Mouse (Mus musculus) left cerebral cortex, postnatal 10 days (tissue): ENCODE results near the gene Palld. TPM values are rescaled to one million over a fixed set of nuclear protein-coding genes. Genes with fewer than 3 reads are reported as not detected.
A peak's percentile ranks its signal among the peaks of the same experiment; 100 is the strongest.

Experiments used
- DNase-seq, 2 experiments: peaks; one replicate each; pipeline ENCODE4 v3.0.0; 2021 to 2022; ENCODE audit warnings: low spot score in 2 of 2, mixed read lengths in 1 of 2; ENCODE audit errors: extremely low spot score in 1 of 2
- intact Hi-C: fragments of 180-260 bp; cut with DNase I; formaldehyde crosslinking; loops from one replicate; pipeline ENCODE4 v1.15.1; 2025
- total RNA-seq, 2 experiments: library from RNA; stranded (reverse); gene quantifications; 2 replicates each; pipeline ENCODE4 v1.2.3; 2021

Palld gene
- total RNA-seq, 2 experiments from 2014 or later, result 5.2 to 6.8 TPM

DNA sequence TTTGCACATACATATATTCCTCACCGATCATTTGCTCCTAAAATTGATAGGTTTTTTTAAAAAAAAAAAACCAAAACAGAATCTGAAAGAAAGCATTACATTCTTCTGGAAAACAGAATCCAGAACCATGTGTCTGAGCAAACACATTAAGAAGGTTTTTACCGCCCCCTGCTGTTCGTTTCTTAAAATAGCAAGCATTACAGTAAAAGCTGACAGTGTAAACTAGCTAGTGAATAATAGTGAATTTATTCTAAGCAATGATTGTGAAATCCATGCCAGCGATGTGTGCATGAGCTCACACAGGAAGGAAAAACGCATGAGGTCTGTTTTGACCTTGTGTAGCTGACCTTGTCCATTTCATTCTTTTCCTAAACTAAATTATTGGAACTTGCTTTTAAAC is 27.2 kb downstream of the Palld start:
- intact Hi-C loops, result loop anchor here (1.0 to 5.0 kb wide), 2 partner anchors 178 to 336 kb away; no protein-coding TSS in a partner anchor
- peak; percentile 49 to 64 for DNase-seq

DNA sequence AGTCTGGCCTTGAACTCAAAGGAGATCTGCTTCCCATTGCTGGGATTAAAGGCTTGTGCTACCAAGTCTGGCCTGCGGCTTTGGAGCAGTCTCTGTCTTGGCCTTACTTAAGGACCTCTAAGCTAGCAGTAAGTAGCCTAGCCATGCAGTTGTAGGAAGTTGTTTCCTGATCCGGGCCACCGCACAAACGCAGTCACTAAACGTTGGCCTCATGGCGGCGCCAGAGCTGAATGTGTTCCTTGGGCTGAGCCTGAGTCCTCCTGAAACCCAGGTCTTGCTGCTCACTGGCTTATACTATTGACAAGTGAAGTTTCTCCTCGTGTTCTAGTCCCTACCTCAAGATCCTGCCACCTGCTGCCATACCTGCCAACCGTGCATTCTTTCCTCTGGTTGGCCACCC is 28.5 kb downstream of the Palld start:
- DNase-seq, result no peak
- intact Hi-C loops, result no loop called here

DNA sequence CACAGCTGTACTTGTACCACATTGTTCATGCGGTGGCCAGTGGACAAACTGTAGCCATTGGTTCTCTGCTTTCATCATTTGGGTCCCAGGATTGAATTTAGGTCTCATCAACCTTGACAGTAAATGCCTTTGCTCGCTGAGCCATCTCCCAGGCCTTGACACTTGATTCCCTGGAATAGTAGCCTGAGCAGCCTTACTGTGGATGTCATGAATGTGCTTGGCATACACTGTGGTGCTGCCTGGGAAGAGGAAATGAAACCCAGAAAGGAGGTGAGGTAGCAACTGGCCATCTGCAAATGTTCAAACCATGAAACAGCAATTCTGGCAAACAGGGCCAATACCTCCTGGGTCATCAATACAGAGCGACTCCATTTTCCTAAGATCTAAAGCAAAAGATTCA is 34.0 kb downstream of the Palld start:
- DNase-seq, result no peak
- intact Hi-C loops, result no loop called here

DNA sequence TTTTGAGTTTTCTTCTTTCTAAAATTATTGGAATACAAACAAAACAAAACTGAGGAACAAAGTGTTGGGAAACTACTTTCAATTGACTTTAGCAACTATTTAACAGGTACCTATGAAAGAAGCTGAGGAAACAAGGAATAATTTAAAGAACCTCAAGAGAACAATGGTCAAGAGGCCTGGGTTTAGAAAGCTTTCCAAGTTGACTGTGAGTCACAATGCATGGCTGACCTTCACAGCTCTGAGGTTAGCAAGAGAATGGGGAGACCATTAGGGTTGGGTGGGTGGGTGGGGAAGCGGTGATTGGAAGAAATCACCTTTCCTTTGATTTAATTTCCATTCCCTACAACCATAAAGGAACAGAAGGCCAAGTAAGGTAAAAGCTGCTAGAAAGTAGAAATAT is 35.6 kb downstream of the Palld start:
- intact Hi-C loops, result no loop called here
- DNase-seq, result no peak

DNA sequence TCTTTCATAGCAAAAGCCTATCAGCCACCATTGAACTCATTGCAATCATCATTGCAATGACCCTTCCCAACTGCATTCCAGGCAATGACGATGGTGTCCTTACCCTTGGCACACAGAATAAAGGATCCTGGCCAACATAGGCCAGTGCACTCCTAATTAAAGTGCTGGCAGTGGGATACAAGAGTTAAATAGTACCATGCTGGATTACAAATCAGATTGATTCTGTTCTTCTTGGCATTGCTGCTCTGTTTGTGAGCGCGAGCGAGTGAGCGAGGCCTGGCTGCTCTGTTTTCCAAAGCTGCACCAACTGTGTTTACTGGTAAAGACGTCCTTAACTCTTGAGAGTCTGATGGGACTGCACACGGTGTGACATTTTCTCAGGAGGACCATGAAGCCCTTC is 37.1 kb downstream of the Palld start:
- intact Hi-C loops, result no loop called here
- DNase-seq, result no peak

DNA sequence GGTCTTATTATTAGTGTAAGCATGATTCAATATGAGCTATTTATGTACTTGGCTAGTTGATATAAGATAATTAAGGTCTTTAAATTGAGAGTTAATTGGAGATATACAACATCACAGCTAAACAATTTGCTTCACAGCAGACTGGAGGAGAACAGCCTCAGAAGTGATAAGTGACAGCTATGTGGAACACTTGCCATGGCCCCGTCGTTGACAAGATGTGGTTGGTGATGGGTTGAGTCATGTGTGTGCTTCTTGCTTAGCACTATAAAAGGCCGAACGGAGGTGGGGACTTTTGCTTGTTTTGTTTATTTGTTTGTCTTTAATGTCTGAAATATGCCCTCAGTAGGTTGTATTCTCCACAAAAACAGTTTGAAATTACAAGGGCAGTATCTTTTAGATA is 51.2 kb downstream of the Palld start:
- intact Hi-C loops, result no loop called here
- DNase-seq, result no peak

DNA sequence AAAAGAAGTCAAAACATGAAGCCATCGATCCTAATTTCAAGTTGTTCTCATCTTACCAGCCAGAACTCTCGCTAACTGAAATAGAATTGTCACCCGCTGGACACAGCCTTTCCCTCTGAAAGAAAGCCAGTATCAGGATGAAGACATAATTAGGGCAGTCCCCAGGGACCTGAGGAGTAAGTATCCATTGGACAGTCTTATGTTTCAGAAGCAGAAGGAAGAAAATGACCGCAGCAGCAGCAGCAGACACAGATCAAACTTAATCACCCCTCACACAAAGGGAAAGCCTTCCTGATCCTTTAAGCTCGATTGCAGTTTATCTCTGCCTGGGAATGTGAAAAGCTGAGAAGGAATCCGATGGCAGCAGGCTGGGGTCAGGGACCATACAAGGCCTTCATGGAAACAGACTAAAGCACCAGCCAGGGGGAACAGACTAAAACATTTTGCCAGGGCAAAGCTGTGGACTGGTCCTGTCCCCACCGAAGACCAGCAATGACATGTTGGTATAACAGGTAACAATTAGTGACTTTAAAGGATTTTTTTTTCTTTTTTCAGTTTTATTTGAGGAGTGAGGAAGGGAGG is 53.8 kb downstream of the Palld start:
- intact Hi-C loops, result no loop called here
- no peak for DNase-seq

DNA sequence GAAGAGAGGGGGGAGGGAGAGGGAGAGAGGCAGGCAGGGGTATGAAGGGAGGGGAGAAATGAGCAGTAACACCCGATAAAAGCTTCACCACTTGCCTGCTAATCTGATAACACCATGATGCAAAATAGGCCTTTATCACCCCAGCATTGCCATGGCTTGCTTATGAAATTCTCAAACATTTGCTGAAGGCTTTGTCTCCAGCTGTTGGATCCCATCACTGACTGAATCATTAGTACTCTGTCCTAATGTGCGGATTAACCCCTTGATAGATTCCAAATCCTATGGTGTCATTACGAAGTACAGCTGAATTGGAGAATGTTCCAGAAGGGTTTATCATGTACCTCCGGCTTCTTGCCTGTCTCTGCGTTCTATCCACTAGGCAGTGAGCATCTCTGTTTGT is 55.0 kb downstream of the Palld start:
- intact Hi-C loops, result no loop called here
- no peak for DNase-seq

DNA sequence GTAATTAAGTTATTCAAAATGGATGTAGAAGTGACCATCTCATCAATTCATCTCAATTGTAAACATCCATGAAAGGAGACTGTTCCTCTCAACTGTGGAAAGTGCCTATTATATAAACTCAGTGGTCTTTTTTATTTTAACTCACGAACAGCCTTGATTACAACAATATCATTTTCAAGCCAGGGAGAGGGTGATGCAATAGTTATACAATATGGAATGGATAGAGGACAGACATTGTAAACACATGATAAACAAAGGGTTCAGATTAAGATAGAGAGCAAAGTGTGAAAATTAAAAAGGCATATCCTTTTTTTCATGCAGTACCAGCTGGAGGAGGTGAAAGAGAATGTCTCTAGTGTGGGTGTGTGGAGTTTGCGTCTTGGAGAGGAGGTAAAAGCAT is 57.5 kb downstream of the Palld start:
- intact Hi-C loops, result no loop called here
- DNase-seq, result no peak

DNA sequence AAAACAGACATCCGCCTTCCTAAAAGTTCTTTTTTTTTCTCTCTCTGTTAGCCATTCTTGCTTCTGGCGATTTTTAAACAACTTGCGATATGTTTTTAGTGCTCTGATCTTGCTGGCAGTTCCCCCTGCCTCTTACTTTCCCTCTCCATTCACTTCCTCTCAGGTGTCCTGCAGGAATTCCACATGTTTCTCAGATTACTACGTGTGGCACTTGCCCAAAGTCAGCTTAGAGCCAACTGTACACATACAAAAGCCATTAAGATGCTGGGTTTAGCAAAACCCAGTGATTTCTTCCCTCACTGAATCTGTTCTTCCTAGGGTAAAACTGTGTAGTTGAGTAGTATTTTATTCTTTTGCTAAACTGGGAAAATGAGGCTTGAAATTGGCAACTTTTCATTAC is 57.9 kb downstream of the Palld start:
- no peak for DNase-seq
- intact Hi-C loops, result no loop called here

DNA sequence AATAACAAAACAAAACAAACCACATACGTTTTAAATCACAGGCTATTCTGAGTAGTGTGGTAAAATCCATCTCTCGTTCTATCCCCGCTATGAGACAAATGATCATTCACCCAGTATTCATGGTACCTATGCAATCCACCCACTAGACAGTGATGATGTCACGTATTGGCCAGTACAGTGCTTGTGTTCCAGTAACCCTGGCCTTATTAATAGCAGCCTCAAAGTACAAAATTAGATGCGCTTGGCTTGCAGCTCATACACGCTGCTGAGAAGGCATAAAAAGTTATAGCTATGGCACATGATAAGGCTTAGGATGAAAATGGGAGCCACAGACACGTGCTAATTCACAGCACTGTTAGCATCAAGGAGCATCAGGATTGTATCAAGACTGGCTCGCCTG is 58.7 kb downstream of the Palld start:
- no peak for DNase-seq
- intact Hi-C loops, result no loop called here

DNA sequence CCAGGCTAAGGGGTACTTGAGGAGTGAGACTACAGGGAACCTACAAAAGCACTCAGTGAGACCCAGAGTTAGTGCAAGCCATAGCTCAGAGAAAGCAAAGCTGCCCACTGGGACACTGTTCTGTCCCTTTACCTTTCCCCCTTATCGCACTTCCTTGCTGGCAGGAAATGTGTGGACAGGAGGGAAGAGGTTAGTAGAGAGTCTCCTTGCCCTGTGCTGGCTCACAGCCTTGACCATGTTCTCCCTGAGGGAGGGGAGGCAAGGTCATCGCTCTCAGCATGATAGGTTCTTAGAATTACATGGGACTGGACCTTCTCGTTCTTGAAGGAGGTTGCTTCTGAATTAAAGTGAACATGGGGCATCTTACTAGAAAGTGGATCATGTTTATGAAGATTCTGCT is 69.3 kb downstream of the Palld start:
- no peak for DNase-seq
- intact Hi-C loops, result no loop called here

DNA sequence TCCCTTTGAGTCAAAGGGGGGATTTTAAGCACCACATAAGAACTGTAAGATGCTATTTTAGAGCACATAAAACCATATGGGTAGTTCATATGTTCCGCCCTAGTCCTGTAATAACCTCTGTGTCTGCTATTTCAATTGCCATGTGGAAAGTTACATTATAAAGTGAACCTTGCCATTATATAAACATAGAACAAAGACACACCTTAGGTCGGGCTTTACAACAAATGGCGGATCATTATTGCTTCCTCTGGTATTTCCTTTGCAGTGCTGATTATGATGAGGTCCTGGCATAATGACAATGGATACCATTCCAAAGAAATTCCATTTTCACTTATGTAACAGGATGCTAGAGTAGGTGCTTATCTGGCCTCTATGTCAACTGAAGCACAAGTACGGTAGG is 70.5 kb downstream of the Palld start:
- DNase-seq, result no peak
- intact Hi-C loops, result no loop called here

DNA sequence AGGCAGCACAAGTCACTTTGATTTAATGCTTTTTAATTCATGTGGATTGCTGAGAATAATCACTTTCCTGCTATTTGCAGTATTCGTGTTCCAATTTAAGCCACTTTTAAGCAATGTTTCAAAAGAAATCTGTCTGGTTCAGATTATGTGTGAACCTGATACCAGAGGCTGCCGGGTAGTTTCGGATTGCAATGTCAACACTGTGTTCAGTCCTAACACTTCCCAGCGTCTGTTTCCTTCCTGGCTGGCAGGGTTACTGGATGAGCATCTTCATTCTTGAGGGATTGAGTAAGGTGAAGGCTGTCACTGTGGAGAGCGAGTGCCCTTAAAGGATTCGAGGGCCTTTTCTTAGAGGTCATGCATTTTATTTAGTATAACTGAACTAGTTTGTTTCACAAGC is 71.7 kb downstream of the Palld start:
- DNase-seq, result no peak
- intact Hi-C loops, result no loop called here

DNA sequence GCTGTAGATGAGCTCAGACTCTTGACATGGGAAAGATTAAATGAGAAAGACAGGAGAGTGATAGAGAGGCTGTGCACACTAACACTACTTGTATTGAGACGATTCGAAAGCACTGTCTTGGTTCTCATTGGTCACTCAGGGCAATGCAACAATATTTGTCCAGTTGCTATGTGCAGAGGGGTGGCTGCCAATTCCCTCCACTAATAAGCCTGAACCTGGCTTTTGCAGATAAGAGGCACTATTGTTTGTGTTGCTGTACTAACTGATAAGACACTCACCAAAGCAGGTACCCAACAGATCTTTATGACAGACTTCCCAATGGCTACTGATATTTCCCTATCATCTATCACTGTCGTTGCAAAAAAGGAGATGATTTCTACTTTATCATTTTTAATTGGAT is 77.9 kb downstream of the Palld start:
- intact Hi-C loops, result no loop called here
- DNase-seq, result no peak

DNA sequence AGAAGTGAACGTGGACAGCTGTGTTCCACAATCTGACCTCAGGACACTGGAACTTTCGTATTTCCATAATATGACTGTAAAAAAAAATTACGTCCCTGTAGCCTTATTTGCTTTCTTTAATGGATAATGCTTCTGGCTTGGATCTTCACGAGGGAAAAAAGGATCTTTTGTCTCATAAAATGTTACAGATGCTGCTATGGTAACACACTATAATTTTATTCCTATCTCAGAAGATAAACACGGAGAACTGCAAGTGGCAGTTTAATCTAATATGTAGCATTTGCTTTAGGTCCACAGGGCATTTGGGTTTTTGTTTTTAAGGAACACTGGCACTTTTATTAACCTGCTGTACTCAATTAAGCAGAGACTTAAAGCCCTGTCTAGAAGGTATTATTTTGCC is 79.3 kb downstream of the Palld start:
- intact Hi-C loops, result no loop called here
- no peak for DNase-seq

DNA sequence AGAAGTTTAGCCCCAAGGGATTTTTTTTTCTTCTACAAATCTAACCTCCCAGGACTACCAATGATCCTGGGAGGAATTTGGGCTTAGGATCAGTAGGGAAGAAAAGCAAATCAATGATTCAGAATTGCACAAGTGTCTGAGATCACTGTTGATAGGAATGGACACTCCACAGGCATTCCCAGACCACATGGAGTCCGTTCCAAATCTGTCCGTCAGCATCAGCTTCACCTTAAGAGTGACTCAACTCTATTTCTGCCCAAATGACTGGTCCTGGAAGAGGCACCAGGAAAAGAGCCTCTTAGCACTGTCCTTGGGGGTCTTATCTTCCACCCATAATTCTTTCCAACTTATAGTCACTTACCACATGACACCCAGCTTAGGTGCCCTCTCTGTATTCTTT is 98.7 kb downstream of the Palld start:
- no peak for DNase-seq
- intact Hi-C loops, result no loop called here

DNA sequence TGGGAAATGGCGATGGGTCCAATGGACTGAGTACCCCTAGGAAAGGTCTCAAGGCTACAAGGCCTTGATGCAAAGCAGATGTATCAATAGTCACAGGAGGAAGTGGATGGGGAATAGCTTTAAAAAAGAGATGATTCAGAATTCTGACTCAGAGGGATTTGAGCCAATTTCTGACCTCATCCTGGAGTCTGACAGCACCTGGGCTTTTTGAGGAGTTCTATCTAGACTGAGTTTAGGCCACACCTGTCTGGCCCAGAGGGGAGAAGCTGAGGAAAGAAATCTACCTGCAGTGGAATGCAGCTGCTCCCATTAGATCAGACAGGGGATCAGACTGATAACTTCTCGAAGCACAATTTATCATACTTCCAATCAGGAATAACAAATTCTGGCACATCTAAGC is 99.7 kb downstream of the Palld start:
- no peak for DNase-seq
- intact Hi-C loops, result no loop called here

DNA sequence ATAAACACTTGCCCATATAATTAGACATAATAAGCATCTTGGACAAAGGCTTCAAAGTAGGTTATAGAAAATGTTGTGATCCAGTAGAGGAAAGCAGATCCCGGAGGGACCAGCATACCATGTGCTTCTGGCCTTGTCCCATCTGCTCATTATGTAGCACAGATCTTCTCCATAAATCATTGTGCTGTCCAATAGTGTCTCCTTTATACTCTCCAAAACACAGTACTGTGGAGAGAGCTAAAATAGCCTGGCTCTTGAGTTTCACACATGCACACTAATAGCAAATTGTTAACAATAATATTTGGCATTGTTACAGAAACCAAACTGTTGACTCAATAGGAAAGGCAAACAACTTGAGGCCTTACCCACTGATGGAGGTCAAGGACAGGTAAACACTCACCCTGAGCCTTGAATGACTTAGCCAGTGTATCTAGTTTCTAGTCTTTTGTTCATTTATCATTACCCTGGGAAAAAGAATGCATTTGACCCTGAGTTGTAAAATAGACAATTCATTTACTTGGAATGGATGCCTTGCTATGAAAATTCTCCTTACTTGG is 105.0 kb downstream of the Palld start:
- intact Hi-C loops, result no loop called here
- DNase-seq, result no peak

DNA sequence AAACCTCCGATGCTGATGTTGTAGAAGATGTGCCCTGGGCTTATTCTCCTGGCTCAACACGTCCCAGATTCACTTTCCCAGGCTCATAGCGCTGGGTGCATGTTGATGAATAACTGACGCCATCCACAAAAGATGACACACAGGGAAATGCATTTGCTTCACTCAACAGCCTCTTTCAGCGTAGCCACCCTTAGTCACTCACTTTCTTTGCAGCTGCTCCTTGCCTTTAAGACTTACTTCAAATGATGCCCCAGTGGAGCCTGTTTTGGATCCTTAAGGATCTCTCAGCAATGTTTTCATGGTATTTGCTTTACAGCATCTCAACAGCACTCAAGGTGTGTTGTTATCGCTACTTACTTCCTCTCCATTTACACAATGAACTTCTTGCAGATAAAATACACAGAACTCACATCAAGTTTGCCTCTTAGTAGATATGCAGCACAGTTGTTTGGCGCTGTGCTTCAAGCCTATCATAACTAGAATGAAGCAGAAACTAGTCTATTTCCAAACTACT is 105.9 kb downstream of the Palld start:
- intact Hi-C loops, result no loop called here
- DNase-seq, result no peak

DNA sequence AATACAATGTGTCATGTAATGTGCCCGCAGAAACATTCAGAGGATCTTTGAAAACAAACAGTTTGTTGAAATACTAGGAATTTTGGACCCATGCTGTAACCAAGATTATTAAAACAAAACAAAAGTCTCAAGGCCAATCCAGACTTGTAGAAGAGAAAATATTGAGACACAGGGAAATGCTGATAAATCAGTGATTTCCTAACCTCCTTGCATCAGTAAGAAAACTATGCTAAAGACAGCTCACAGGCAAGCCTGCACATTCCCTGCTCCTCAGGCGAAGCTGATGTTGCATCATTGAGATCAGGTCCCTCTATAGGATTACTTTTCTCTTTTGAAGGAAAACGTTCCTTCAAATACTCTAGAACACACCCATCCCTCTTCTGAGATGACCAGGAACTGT is 112.5 kb downstream of the Palld start:
- no peak for DNase-seq

More for the DNA sequence above, 112.5 kb downstream of the Palld start:
- intact Hi-C loops, result no loop called here
